Mouse (Mus musculus) NIH3T3 (cell line): ENCODE measurements around the gene Slc35b1.
A peak's percentile ranks its signal among the peaks of the same experiment; 100 is the strongest.

Experiments used
- DNase-seq: peaks from one replicate; pipeline ENCODE4 v3.0.0-alpha.2; 2012; ENCODE audit warnings: low read depth

Slc35b1 gene

DNA sequence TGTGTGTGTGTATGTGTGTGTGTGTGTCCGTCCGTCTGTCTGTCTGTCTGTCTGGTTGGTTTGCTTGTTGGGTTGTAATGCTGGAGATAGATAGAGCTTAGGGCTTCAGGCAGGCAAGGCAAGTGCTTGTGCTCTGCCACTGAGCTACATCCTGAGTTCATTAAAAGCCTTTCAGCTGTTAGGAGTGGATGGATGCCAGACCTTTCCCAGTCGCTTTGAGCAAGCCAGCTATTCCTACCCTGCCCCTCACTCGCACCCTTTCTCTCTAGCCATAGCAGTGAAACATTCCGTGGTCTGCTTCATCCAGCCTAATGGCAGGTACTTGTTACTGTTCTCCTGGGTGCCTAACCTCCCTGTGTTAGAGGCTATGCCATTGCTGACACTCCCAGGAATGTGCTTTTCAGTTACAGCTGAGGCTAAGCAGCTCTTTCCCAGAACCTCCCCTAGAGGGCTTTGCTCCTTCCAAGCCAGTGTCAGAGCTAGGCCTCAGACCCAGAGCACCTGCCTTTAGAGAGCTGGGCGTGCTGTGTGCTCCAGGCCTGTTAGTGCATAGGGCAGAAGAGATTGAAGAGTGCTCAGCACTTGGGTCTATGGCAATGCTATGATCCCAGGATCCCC, 18.1 kb upstream of the Slc35b1 start:
- DNase-seq = peak; percentile 74

DNA sequence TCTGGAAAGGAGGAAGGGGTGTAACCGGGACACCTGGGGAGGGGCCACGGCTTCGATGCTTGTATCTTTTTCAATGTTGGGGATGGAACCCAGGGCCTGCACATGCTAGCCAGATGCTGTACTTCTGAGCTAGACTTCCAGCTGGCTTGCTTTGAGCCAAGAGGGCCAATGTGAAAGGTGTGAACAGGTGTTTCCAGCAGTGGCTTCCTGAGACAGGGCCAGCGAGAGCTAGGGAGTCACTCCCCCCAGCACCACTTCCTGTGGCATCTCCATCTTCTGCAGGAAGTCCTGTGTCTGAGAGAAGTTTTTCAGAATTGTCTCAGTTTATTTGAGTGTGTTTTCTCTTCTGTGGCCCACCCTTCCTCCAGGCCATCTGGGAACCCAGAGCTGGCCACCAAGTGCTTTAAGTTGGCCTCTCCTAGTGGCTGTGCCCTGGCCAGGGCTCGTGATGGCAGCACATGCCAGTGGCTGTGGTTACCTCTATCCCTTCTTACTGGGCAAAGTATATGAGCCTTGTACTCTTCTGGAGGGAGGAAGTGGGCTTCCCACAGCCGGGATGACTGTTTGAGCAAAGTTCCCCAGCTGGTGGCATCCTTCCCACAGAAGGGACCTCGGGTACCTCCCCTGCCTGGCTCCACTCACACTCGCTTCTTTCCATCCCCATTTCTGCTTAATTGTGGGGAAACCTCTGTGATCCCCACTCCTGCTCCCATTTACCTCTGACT, 17.3 kb upstream of the Slc35b1 start:
- DNase-seq = no peak

DNA sequence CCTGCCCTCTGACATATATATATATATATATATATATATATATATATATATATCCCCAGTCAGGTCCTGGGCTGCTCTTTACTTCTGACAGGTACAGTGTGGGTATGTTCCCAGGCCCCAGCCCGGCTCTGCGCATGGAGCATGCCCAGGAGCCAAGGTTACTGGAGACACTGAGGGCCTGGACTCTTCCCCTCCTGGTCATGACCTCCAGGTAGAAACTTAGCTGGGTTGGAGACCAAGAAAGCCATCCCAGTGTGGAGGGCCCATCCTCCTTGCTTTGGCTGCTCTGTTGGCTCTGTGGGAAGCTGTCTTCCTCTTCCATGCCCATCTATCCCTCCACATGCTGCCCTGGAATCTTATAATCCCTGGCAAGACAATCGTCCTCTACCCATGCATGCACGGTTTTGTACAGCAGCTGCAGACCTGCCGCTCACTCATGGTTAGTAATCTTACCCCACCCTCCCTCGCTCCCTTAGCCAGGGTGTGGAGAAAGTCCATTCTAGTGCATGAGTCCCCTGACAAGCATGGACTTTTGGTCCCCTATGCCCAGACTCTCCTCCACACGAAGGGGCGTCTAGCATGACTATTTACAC, 16.2 kb upstream of the Slc35b1 start:
- DNase-seq = no peak

DNA sequence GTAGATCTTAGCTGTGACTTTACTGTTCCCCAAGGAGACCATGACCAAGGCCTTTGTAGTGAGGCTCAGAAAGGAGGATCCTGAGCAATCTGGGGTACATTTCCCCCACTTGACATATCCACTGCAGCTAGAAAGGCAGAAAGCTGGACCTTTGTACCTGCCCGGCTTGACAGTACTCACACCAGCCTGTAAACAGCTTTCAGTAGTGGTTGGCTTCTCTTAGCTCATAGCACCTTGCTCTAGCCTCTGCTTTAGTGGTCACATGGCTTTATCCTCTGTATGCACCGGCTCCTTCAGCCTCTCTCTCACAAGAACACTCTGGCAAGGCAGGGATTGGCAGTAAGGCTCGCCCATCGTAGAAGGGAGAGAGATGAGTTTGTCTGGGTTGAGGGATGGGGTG, 15.6 kb upstream of the Slc35b1 start:
- DNase-seq = no peak

DNA sequence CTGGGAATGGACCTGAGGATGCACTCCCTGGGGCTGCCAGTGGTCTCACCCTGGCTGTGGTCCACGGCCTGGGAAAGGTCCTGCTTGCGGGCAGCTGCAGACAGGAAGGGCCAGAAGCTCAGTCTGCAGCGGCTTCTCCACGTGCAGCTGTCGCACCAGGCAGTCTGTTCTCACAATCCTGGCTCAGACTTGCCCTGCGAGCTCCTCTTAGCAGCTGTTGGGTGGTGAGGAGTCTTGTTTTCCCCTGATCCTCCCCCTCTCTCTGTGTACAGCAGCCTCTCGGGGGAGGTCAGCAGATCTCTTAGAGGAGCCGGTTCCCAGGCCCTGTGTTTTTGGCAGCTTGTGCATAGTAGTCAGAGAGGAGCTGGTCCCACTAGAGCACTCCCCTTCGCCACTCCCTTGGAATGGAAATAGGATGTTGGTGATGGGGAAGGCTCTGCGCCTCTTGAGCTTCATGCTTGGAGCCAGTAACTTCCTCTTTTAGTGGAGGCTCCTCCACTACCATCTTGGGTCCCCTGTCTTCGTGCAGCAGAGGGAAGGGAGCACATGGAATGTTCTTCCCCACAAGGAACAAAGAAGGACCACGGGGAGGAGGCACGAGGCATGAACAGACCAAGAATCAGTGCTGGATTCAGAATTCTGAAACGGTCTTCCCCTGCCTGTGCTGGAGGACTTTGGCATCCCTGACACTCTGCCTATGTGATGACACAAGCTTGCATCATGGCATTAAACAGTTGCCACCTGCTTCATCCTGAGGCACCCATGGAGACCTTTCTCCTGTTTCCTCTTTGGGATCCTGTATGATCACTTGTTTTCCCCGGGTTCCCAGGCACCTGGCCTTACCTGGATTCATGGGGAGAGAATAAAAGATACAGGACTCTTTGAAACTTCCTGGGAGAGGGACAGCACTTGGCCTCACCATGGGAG, 14.3 kb upstream of the Slc35b1 start:
- peak; percentile 72 for DNase-seq

- no peak for DNase-seq
Observed at GRCm38 (mm10) chr11:95371182-95371581, 13.3 kb upstream of the Slc35b1 start.

GRCm38 (mm10) chr11:95378926-95379325, 5.6 kb upstream of the Slc35b1 start:
- peak; percentile 24 for DNase-seq

DNA sequence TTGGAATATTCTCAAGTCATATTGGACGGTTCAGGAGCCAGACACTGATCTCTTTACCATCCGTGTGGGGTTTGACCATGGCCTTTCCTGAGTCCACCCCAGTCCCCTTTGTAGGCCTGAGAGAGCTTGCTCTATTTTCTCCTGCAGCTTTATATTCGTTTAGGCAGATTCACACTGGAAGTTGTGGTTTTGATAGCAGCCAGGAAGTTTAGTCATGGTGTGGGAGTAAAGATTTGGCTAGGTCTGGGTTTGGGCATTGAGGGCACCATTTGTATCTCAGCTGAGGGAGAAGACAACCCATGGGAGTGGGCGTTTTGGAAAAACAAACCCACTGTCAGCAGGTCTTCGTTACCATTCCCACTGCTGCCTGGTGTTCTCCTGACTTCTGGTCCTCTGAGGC, 4.9 kb upstream of the Slc35b1 start:
- peak; percentile 43 for DNase-seq

DNA sequence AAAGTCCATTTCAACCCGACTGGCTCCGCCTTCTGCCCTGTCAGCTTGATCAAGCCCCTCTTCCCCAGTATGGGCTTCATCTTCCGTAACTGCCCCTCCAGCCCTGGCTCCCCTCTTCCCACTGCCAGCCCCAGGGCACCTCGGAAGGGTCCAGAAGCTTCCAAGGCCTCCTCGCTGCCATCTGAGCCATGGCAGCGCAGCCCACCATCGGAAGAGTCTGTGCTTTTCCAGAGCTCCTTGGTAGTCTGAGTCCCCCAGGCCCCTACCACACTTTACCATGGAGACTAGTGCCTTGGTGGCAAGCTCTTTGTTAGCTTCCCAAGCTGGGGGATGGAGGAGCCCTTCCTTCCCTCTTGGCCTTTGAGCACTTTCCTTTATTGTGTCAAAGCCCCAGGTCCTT, 3.8 kb upstream of the Slc35b1 start:
- no peak for DNase-seq

DNA sequence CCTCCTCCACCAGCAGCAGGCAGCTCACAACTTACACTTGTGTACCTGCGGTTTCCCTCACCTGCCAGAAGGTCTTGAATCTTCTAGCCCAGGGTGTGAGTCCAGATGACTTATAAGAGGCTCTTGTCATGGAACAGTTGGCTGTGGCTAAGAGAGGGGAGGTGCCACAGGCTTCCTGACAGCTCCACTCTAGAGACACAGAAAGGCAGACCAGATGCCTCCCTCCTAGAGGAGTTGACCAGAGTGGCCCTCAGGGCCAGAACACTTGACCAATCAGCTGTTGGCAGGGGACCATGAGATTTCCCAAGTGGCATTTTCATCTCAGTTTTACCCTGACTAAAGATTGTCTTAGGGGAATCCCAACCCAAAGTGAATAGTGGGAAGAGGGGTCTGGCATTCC, 3.3 kb upstream of the Slc35b1 start:
- DNase-seq = no peak

DNA sequence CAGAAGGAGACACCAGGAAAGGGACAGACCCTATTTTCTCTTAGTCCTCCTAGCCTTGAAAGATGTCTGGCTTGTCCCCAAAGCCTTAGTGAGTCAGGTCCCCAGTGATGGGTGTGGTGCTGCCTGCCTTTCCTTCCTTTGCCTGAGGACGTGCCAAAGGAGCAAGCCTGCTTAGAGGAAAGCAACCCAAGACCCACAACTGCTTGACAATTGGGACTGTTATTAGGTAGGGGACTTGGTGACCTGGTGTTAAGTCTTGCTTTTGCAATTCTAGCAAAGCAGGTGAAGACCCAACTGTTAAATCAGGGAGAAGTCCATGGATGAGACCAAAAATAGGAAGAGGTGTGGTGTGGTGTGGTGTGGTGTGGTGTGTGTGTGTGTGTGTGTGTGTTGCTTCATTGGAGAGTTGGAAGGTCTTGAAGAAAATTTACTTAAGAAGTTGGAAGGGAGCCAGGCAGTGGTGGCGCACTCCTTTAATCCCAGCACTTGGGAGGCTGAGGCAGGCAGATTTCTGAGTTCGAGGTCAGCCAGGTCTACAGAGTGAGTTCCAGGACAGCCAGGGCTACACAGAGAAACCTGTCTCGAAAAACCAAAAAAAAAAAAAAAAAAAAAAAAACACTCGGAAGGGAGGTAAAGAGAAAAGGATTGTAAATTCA, 1.0 kb upstream of the Slc35b1 start:
- peak; percentile 33 for DNase-seq

DNA sequence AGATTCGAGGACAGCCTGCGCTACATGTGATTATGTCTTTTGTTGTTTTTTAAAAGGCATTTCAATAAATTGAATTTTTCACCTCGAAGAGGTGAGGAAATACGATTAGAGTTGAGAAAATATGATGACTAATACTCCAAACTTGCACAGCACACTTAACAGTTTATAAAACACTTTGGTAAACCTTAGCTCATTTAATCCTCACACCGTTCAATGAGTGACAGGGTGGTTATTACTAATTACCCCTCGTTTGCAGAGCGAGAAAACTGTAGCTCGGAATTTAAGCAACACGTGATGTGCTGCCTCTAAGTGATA, 531 bp upstream of the Slc35b1 start:
- no peak for DNase-seq

GRCm38 (mm10) chr11:95384973-95385320, 455 bp downstream of the Slc35b1 start:
- no peak for DNase-seq

GRCm38 (mm10) chr11:95387354-95387753, 2.9 kb downstream of the Slc35b1 start:
- no peak for DNase-seq

DNA sequence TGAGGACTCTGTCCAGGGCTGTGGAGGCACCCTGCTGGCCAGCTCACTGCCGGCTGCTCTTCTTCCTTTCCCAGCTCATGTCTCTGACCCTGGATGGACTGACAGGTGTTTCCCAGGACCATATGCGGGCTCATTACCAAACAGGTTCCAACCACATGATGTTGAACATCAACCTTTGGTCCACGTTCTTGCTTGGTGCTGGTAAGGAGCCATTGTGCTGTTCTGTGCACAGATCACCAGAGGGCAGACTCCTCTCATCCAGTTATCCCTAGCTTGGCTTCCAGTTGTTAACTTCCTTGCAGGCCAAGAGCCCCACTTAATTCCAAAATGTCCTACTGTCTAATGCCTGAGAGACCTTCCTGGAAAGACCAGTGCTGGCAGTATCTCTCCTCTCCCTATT, 4.5 kb downstream of the Slc35b1 start:
- peak; percentile 65 for DNase-seq

- DNase-seq = no peak
Observed at GRCm38 (mm10) chr11:95390420-95390819, 5.9 kb downstream of the Slc35b1 start.

- DNase-seq = no peak
Observed at GRCm38 (mm10) chr11:95391201-95391600, 6.7 kb downstream of the Slc35b1 start.

- no peak for DNase-seq
Observed at GRCm38 (mm10) chr11:95391743-95392142, 7.3 kb downstream of the Slc35b1 start.

DNA sequence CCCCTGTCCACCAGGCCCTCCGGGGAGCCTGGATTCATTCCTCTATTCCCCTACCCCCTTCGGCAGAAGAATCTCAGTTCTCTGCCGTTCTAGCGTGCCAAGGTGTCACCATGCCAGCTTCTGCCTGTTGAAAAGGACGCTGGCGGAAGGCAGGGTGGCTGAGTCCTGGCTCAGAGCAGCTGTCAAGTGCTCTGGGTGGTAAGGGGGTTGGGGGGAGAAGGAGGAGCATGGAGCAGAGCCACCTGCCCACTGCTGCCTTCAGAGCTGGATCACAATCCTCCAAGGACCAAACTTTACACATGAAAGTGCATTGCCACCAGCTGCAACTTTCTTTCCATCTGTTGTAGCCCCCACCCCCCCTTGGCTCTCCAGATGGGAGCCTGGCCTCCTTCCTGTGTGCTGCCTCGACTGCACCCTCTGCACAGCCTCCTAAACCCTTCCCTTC, 7.8 kb downstream of the Slc35b1 start:
- DNase-seq = no peak

GRCm38 (mm10) chr11:95392708-95393499, 8.4 kb downstream of the Slc35b1 start:
- no peak for DNase-seq

GRCm38 (mm10) chr11:95393500-95393816, 9.0 kb downstream of the Slc35b1 start:
- DNase-seq = no peak
